Mouse (Mus musculus) bone marrow, adult 2 months (tissue): ENCODE measurements at regions not wholly inside any gene's neighbourhood (a gene's known extent, or its start where the extent isn't known, plus 50 kb on each side); places are given as distances from the start of the nearest gene placed in this dataset.

Source experiments
- CTCF ChIP-seq: fragments of 200-500 bp; IDR thresholded peaks from 2 replicates; pipeline ENCODE4 v1.5.1; 2011; ENCODE audit warnings: low read length, control low read depth; ENCODE audit not compliant: control insufficient read depth, insufficient read depth
- POLR2A ChIP-seq: fragments of 200-500 bp; IDR thresholded peaks from 2 replicates; pipeline ENCODE4 v1.6.1; 2011; ENCODE audit warnings: low read depth, mild to moderate bottlenecking, control low read depth, low read length, borderline replicate concordance; ENCODE audit not compliant: control insufficient read depth

- TF ChIP-seq CTCF, result no peak
- TF ChIP-seq POLR2A, result no peak
Measured at GRCm38 (mm10) chr12:25232358-25233026, 135.6 kb upstream of the Id2 start.
